Mouse (Mus musculus) limb, embryonic 14.5 days (tissue): ENCODE results near the gene Mospd2. TPM values are rescaled to one million over a fixed set of nuclear protein-coding genes. Genes with fewer than 3 reads are reported as not detected.

ENCODE experiments used
- ATAC-seq: fragments of 200-750 bp; cut with Nextera tagmentation; 2 replicates; pipeline ENCODE4 v1.8.0; 2017; ENCODE audit warnings: low read depth, moderate number of reproducible peaks, moderate TSS enrichment; ENCODE audit not compliant: low FRiP score
- DNase-seq: peaks from one replicate; pipeline ENCODE4 v3.0.0-alpha.2; 2015; ENCODE audit warnings: low spot score
- H3K27ac ChIP-seq: fragments of 300-500 bp; sonication (generic); replicated peaks from 2 replicates; pipeline ENCODE4 v1.5.1; 2014; ENCODE audit warnings: low read depth, mild to moderate bottlenecking, low read length, moderate library complexity, mixed read lengths
- H3K27me3 ChIP-seq: fragments of 300-500 bp; sonication (generic); 2 replicates; pipeline ENCODE4 v1.6.1; 2014; ENCODE audit warnings: low read length, mixed read lengths; ENCODE audit not compliant: control insufficient read depth, insufficient read depth
- H3K36me3 ChIP-seq: fragments of 300-500 bp; sonication (generic); 2 replicates; pipeline ENCODE4 v1.6.1; 2014; ENCODE audit warnings: mild to moderate bottlenecking, low read length, moderate library complexity, mixed read lengths; ENCODE audit not compliant: control insufficient read depth, insufficient read depth
- H3K4me1 ChIP-seq: fragments of 300-500 bp; sonication (generic); 2 replicates; pipeline ENCODE4 v1.6.1; 2014; ENCODE audit warnings: antibody characterized with exemption, low read length, mixed read lengths; ENCODE audit not compliant: control insufficient read depth, insufficient read depth
- H3K4me2 ChIP-seq: fragments of 300-500 bp; sonication (generic); replicated peaks from 2 replicates; pipeline ENCODE4 v1.6.1; 2014; ENCODE audit warnings: low read depth, mild to moderate bottlenecking, low read length, moderate library complexity; ENCODE audit not compliant: severe bottlenecking
- H3K4me3 ChIP-seq: fragments of 300-500 bp; sonication (generic); replicated peaks from 2 replicates; pipeline ENCODE4 v1.5.1; 2014; ENCODE audit warnings: low read length
- H3K9ac ChIP-seq: fragments of 300-500 bp; sonication (generic); 2 replicates; pipeline ENCODE4 v1.6.1; 2014; ENCODE audit warnings: mild to moderate bottlenecking, low read depth, low read length, moderate library complexity; ENCODE audit not compliant: severe bottlenecking
- H3K9me3 ChIP-seq: fragments of 300-500 bp; sonication (generic); 2 replicates; pipeline ENCODE4 v1.6.1; 2016; ENCODE audit warnings: low read length; ENCODE audit not compliant: control insufficient read depth
- POLR2A ChIP-seq: fragments of 200-500 bp; IDR thresholded peaks from 2 replicates; pipeline ENCODE4 v1.8.0; 2012; ENCODE audit warnings: inconsistent platforms, mild to moderate bottlenecking, moderate library complexity, borderline replicate concordance; ENCODE audit not compliant: insufficient read depth, insufficient read length; ENCODE audit errors: extremely low read depth
- WGBS: fragments of 180-500 bp; shearing (Covaris S2); extraction: QIAGEN DNeasy Blood & Tissue Kit; methylation state at CpG from one replicate; pipeline ENCODE4 v1.1.7; 2014; 5-methylcytosine and 5-hydroxymethylcytosine counted together
- polyA plus RNA-seq, 2 experiments: library from polyadenylated mRNA; depleted of rRNA in 1 of 2; stranded (reverse) in 1 of 2; unstranded in 1 of 2; fragments of >200 nt; fragmentation: Nextera tagmentation in 1 of 2; extraction: Ambion mirVana in 1 of 2; gene quantifications; 2 replicates each; pipeline versions ENCODE4 v1.2.1 to v1.2.3; 2012 to 2014

The Mospd2 gene
- polyA plus RNA-seq, 2 experiments: 20.7 to 20.8 TPM

DNA sequence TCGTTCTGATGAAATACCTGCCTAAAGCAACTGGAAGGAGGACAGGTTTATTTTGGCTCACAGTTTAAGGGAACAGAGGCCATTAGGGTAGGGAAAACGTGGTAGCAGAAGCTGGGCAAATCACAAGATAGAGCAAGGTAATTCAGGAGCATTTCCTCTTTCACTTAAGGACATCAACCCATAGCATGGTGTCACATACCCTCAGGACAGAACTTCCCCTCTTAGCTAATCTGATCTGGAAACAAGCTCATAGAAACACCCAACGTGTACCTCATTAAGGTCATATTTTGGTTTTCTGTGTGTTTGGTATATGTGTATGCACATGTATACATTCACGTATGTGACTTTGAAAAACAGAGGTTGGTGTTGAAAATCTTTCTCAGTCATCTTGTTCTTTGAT lies 68.0 kb downstream of the Mospd2 start:
- H3K36me3 ChIP-seq: no peaks in the 10 kb centered on the region
- H3K9me3 ChIP-seq: no peaks in the 10 kb centered on the region
- H3K27me3 ChIP-seq: no peaks in the 10 kb centered on the region
- 73% methylated on average over 4 of the region's 4 CpGs for WGBS
- no peak overlapping the region for H3K4me3 ChIP-seq
- DNase-seq (no peak), ATAC-seq (no peak)
- H3K4me1 ChIP-seq: no peaks in the 10 kb centered on the region
- no peak overlapping the region for H3K4me2 ChIP-seq
- H3K27ac ChIP-seq: no peak overlapping the region
- no peak overlapping the region for H3K9ac ChIP-seq
- no peak for TF ChIP-seq POLR2A

DNA sequence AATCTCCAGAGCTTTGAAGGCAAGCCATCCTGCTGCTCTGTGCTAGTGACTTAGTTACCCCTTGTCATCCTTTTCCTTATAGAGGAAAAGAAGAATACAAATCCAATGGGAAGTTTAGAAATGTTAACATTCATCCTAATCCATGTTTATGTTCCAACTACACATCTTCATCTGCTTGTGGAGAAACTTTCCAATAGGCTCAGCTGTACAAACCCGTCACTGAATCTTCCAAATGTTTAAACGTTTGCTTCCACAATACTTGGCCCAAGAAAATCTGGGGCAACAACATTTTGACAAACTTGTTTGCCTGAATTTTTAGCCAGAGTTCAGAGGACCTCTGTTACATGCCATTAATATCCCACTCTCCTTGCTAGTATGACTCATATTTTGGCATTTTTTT lies 78.3 kb downstream of the Mospd2 start:
- Histone ChIP-seq H3K27ac (no peak overlapping the region), H3K4me2 (no peak overlapping the region), H3K9me3 (no peaks in the 10 kb centered on the region), H3K27me3 (no peaks in the 10 kb centered on the region), H3K36me3 (no peaks in the 10 kb centered on the region), H3K4me1 (no peaks in the 10 kb centered on the region), H3K9ac (no peak overlapping the region), H3K4me3 (no peak overlapping the region)
- WGBS: 82% methylated on average over 2 of the region's 2 CpGs
- no peak for TF ChIP-seq POLR2A
- no peak for ATAC-seq
- no peak for DNase-seq

DNA sequence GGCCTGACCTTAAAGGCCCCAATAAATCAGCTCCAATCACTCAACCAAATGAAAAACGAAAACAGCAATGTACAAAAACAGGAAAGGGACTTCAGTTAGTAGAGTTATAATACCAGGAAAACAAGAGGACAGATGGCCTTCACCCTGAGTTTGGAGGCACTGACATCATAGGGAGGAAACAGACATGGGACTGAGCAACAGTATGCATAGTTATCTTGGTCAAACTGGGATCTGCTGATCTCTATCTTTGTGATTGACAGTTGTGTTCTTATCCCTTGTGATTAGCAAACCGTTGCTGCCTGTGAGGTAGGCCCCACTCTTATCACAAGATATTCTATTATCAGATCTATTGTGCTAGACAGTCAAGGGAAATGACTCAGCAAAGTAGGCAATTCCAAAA lies 80.4 kb downstream of the Mospd2 start:
- H3K36me3 ChIP-seq: no peaks in the 10 kb centered on the region
- H3K9ac ChIP-seq: no peak overlapping the region
- H3K4me3 ChIP-seq: no peak overlapping the region
- no peak overlapping the region for H3K4me2 ChIP-seq
- no peaks in the 10 kb centered on the region for H3K27me3 ChIP-seq
- no peaks in the 10 kb centered on the region for H3K9me3 ChIP-seq
- ATAC-seq: no peak
- H3K27ac ChIP-seq: no peak overlapping the region
- DNase-seq: no peak
- H3K4me1 ChIP-seq: no peaks in the 10 kb centered on the region
- no peak for TF ChIP-seq POLR2A
- 56% methylated on average over 2 of the region's 2 CpGs for WGBS

DNA sequence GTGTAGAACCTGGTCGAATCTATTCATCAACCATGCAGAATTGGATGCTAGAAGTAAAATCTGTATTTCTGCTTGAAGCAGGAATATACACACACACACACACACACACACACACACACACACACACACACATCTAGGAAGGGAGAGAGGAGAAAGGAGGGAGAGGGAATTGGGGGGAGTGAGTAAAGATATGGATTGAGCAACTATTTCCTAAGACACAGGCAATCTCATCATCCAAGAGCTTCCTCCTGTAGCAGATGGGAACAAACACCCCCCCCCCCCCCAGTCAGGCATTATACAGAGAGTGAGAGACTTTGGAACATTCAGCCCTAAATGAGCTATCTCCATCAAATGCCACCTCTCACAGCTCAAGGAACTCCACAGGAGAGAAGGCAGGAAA lies 93.9 kb downstream of the Mospd2 start:
- Histone ChIP-seq H3K9me3 (no peaks in the 10 kb centered on the region), H3K36me3 (no peaks in the 10 kb centered on the region), H3K4me3 (no peak overlapping the region), H3K9ac (no peak overlapping the region), H3K27ac (no peak overlapping the region), H3K27me3 (no peaks in the 10 kb centered on the region), H3K4me1 (no peaks in the 10 kb centered on the region), H3K4me2 (no peak overlapping the region)
- WGBS: 85% methylated on average over 1 of the region's 1 CpGs
- ATAC-seq (no peak), DNase-seq (no peak)
- TF ChIP-seq POLR2A: no peak

Other genes with a start within 250 kb of the Mospd2 start
- 5.5 and 7.1 TPM in 2 replicates for gene Fancb, start 217 bp upstream of the Mospd2 start, polyA plus RNA-seq (2012; rRNA removed)
- gene Fancb, start 217 bp upstream of the Mospd2 start, polyA plus RNA-seq (2014; fragmentation: Nextera tagmentation; extraction: Ambion mirVana): 8.8 and 9.2 TPM in 2 replicates
- gene Gm17604, start 24.5 kb upstream of the Mospd2 start, polyA plus RNA-seq (2012; rRNA removed): not detected in 2 replicates
- gene Gm17604, start 24.5 kb upstream of the Mospd2 start, polyA plus RNA-seq (2014; fragmentation: Nextera tagmentation; extraction: Ambion mirVana): not detected in 2 replicates